Mouse (Mus musculus): ENCODE measurements at regions not wholly inside any gene's neighbourhood (a gene's known extent, or its start where the extent isn't known, plus 50 kb on each side); places are given as distances from the start of the nearest gene placed in this dataset.

GRCm38 (mm10) chr3:139885942-139886860 lies 680.7 kb downstream of the Stpg2 start:
- DNase-seq (ENCODE audit: extremely low spot score in 1 of 2, low spot score in 1 of 2), result no peak

GRCm38 (mm10) chr3:139887265-139887664 lies 681.8 kb downstream of the Stpg2 start:
- DNase-seq (ENCODE audit: extremely low spot score in 1 of 2, low spot score in 1 of 2), result no peak

DNA sequence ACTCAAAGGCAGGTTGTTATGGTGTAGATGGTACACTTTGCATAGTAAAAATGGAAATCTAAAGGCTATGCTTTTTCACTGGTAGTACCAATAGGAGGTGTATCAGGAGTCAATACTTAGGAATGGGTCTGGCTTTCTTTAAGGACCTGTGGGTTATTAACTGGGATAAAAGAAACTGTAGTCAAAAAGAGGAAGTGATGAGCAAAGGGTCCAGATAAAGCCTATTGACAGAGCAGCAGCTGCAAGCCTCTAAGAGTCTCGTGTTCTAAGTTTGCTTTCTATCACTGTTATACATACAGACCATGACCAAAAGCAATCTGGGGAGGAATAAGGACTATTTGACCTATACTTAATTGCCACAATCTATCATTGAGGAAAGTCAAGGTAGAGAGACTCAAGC lies 683.0 kb downstream of the Stpg2 start:
- DNase-seq (ENCODE audit: extremely low spot score in 1 of 2, low spot score in 1 of 2), result no peak

DNA sequence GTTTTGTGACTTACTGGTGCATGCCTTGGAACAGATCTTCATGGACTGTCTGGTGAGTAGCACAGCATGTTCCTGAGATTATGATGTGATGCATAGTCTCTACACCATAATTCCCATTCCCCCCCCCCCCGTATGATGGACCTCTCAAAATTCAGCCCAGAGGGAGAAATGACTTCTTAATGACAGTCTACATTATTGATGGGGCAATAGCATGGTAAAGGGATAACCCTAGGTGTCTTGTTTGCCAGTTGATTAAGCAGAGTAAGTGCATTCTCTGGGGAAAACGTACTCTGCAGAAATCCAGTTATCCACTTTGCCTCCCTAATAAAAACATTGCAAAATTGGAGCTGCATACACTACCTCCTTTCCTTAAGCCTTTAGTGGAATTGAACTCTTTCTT lies 684.7 kb downstream of the Stpg2 start:
- no peak for DNase-seq (ENCODE audit: extremely low spot score in 1 of 2, low spot score in 1 of 2)

GRCm38 (mm10) chr3:139897894-139898293 lies 692.4 kb downstream of the Stpg2 start:
- DNase-seq (ENCODE audit: extremely low spot score in 1 of 2, low spot score in 1 of 2), result no peak

- DNase-seq (ENCODE audit: extremely low spot score in 1 of 2, low spot score in 1 of 2), result no peak
Observed at GRCm38 (mm10) chr3:139899213-139899612, 693.7 kb downstream of the Stpg2 start.

- no peak for DNase-seq (ENCODE audit: extremely low spot score in 1 of 2, low spot score in 1 of 2)
Observed at GRCm38 (mm10) chr3:139913639-139914330, 708.3 kb downstream of the Stpg2 start.

DNA sequence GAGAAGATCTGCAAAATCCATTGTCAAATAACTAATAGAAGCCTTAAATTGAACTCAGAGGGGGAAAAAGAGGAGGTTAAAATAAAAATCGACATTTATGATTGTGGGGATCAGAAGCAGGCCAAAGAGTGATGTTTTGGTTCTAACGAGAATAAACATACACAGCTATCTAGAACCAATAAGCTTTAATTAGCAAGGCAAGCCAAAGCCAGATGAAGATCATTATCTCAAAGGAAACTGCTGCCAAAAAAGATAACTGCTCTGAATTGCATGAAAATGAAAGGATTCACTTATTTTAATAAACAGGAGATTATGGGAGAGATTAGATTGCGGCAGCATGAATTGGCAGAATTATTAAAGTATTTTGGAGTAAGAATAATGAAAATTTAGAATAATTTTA lies 716.8 kb downstream of the Stpg2 start:
- no peak for DNase-seq (ENCODE audit: extremely low spot score in 1 of 2, low spot score in 1 of 2)

DNA sequence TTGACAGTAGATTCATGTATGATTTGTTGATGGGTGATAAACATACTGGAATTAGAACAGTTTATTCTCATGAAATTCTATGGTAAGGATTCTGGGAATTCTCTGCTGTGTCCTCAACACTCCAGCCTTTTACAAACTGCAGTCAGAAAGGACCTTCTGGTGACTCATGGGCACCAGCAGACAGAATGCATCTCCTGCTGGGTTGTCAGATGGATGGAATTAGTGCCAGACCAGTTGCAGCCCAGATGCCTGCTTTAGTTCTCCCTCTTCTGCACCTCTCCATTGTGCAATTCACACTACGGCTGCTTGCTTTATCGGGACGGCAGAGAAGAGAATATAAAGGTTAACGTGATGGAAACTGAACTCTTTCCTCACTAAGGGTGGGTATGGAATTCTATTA lies 727.5 kb downstream of the Stpg2 start:
- DNase-seq (ENCODE audit: extremely low spot score in 1 of 2, low spot score in 1 of 2), result no peak

DNA sequence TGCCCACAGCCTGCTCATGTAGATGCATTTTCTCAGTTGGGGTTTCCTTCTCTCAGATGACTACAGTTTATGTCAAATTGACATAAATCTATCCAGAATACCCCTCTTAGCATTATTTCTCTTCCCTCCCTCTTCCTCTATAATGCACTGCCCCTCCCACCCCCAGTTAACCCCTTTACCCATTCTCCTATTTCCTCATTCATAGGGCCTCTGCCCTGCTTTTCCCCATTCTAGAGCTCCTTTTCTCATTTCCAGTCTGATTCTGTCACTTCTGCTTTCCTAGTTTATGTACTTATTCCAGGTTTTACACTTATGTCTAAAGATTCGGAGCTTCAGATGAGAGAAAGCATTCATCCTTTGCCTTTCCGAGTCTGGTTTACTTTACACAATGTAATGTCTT lies 740.7 kb downstream of the Stpg2 start:
- DNase-seq (ENCODE audit: extremely low spot score in 1 of 2, low spot score in 1 of 2), result no peak

DNA sequence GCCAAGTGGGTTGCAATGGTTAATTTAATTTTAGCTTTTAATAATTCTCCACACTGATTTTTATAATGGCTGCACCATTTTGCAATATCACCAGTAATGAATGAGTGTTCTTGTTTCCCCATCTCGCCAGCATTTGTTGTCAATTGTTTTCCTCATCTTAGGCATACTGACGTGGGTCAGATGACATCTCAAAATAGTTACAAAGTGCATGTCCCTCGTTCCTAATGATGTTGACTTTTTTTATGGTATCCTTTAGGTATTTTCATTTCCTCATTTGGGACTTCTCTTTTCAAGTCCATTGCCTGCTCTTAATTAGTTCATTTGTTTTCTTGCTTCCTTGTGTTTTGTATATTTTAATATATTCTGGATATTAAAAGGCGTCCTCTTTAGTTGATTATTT lies 741.8 kb downstream of the Stpg2 start:
- DNase-seq (ENCODE audit: extremely low spot score in 1 of 2, low spot score in 1 of 2), result no peak

DNA sequence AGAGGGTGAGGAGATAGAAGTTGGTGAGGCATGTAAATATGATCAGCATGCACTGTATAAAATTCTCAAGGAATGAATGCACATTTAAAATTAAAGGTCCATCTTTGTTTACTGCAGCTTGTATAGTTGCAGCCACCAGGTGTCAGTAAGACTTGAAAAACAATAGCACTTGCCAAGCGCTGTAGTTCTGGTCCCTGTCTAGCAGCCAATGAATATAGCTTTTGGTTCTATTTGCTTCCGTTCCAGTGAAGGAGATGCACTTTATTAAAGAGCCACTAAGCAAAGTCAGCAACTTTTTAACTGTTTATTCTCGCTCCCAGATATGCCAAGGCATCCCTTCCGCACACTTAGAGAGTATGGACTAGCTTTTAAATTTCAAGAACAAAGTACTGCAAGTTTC lies 743.6 kb downstream of the Stpg2 start:
- DNase-seq (ENCODE audit: extremely low spot score in 1 of 2, low spot score in 1 of 2), result no peak

DNA sequence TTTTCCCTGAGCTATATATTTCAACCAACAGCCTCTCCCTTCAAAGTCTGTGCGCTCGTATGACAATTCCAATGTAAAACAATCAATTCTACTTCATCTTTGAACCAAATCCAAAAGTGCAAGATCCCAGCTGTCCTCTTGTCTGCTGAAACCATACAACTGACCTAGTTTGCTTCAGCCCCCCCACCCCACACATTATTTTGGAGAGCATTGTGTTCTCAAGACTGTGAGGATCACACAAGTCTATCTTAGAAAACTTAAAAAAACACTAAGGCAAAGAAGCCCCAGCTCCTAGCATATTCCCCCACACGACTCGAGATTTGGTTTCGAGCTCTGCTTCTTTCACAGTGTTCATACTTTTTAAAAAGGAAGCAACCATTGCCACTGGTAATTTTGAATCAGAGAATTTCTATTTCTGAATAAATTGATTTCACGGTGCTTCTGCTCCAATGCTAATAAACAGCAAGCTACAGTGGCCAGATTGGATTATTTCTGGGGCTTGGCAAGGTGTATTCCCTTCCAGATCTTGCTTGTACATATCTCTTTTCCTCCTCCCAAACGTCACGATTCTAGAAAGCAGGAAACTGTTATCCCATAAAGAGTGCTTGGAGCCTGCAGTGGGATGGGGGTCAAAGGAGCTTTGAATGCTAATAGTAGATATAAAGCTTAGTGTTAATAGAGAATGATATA lies 744.7 kb downstream of the Stpg2 start:
- no peak for DNase-seq (ENCODE audit: extremely low spot score in 1 of 2, low spot score in 1 of 2)

- DNase-seq (ENCODE audit: extremely low spot score in 1 of 2, low spot score in 1 of 2), result no peak
Observed at GRCm38 (mm10) chr3:139951516-139951915, 746.0 kb downstream of the Stpg2 start.

- no peak for DNase-seq (ENCODE audit: extremely low spot score in 1 of 2, low spot score in 1 of 2)
Observed at GRCm38 (mm10) chr3:139978172-139978571, 772.7 kb downstream of the Stpg2 start.

DNA sequence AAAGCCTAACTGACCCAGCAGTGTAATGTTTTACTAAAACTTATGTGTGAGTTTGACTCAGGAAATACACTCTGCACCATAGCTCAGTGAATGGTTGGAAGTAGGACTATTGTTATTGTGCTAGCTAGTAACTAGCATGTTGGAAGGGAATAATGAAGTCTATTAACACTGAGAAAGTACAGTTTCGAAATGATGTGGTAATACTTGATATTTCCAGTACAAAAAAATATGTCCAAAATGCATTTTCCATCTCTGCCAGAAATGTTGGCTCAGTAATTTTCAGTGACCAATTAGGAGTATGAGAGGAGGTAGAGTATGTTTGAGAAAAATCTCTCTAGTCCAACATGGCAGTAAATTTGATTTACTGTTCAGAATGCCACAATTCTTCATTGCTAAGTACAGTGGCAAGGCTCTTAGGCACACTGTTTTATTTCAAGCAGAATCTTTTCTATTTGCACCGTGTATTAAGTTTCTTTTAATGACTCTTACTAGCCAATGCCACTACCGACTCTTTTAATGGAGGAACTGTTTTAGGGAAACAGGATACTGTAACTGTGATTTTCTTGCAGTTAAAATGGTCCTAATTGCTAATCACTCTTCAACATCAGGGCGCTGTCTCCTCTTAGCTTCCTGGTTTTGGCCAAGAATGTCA lies 780.5 kb downstream of the Stpg2 start:
- DNase-seq (ENCODE audit: extremely low spot score in 1 of 2, low spot score in 1 of 2), result no peak

DNA sequence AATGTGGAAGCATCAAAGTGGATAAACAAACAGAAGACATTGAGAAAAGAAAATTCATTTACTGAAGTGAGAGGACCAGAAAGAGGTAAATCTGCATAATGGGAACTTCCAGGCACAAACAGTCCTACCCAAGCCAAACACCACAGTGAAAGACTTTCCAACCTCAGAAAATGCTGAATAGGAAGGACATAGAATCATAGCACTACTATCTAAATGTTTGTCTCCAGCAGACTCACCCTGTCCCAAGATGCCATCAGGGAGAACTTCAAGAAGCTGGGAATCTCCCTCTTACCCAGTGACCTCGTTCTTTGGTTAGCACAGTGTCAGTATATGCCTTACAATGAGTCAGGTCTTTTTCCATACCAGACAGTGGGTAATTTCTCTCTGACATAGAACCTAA lies 783.4 kb downstream of the Stpg2 start:
- no peak for DNase-seq (ENCODE audit: extremely low spot score in 1 of 2, low spot score in 1 of 2)

- no peak for DNase-seq (ENCODE audit: extremely low spot score in 1 of 2, low spot score in 1 of 2)
Observed at GRCm38 (mm10) chr3:139989380-139989779, 783.9 kb downstream of the Stpg2 start.

DNA sequence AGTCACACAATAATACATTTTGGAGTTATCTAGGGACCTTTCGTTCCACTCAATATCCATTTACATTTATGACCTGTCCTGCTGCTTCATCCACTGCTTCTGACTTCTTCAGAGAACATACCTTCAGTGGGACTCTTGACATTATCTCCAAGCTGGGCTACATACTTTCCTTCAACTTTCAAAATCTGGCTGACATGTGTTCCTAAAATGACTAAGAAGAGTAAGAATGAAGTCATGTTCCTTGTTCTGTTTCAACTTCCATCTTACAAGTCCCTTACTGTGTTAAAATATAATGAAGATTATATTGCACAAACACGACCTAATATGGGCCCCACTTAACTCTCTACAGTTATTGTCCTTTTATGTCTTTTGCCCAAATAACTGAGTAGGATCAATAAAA lies 807.0 kb downstream of the Stpg2 start:
- no peak for DNase-seq (ENCODE audit: extremely low spot score in 1 of 2, low spot score in 1 of 2)

DNA sequence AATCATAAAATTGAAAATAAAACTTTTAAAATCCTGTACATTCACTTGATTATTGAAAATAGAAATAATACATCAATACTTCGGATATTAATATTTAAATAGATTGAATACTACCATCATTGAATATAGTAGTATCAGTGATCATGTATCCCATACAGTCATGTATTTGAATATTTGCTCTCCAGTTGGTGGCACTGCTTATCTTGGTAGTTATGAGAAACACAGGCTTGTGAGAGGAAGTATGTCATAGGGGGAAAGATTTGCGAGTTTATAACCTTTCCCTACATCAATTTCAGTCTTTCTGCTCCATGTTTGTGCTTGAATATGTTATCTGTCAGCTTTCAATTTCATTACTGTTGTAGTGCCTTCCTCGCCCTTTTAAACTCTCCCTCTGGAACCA lies 828.6 kb downstream of the Stpg2 start:
- DNase-seq (ENCODE audit: extremely low spot score in 1 of 2, low spot score in 1 of 2), result no peak

DNA sequence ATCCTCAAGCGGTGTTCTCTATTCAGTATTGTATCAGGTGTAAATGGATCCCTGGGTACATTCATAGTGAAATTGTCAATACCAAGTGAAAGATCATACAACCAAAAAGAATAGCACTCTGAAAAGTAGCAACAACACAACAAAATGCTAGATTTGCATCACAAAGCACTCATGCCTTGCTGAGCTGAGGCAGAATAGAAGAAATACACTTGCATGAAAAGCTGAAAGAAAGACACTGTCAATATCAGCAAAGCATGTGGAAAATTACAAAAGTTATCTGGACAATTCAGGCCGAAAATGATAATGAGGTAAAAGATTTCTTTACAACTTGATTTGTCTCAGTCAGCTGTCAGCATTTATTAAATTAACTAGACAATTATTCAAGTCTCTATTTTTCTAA lies 829.6 kb downstream of the Stpg2 start:
- no peak for DNase-seq (ENCODE audit: extremely low spot score in 1 of 2, low spot score in 1 of 2)
